Mouse (Mus musculus) embryonic fibroblast, embryonic 13.5 days (primary cell): ENCODE data around the gene Gm14862.

Experiments
- CTCF ChIP-seq: IDR thresholded peaks from 2 replicates; pipeline ENCODE4 v1.5.1; 2011; ENCODE audit warnings: mild to moderate bottlenecking, control low read depth, low read length, moderate library complexity, borderline replicate concordance; ENCODE audit not compliant: insufficient read depth
- POLR2A ChIP-seq: IDR thresholded peaks from 2 replicates; pipeline ENCODE4 v1.6.1; 2011; ENCODE audit warnings: low read depth, mild to moderate bottlenecking, control low read depth, low read length, moderate library complexity

- TF ChIP-seq POLR2A (no peak), CTCF (no peak)
Observed at GRCm38 (mm10) chrX:9273377-9274002, 16.8 kb upstream of the Gm14862 start.
